Mouse (Mus musculus) induced T-regulatory cell, adult 2 months (primary cell): Measurements from ENCODE around the gene Sema5a.

Experiments
- DNase-seq: peaks from one replicate; pipeline ENCODE4 v3.0.0-alpha.2; 2012; ENCODE audit warnings: low read depth

Sema5a gene

GRCm38 (mm10) chr15:32306557-32307243 is 62.1 kb downstream of the Sema5a start:
- DNase-seq: no peak

- DNase-seq: no peak
Measured at GRCm38 (mm10) chr15:32310834-32311233, 66.2 kb downstream of the Sema5a start.

GRCm38 (mm10) chr15:32311287-32311686 is 66.7 kb downstream of the Sema5a start:
- DNase-seq: no peak

GRCm38 (mm10) chr15:32317074-32317473 is 72.5 kb downstream of the Sema5a start:
- DNase-seq: no peak

- no peak for DNase-seq
Measured at GRCm38 (mm10) chr15:32320739-32321138, 76.1 kb downstream of the Sema5a start.

- no peak for DNase-seq
Measured at GRCm38 (mm10) chr15:32322455-32323220, 78.0 kb downstream of the Sema5a start.

- DNase-seq: no peak
Measured at GRCm38 (mm10) chr15:32323224-32323623, 78.6 kb downstream of the Sema5a start.

- DNase-seq: no peak
Measured at GRCm38 (mm10) chr15:32324105-32324504, 79.5 kb downstream of the Sema5a start.

GRCm38 (mm10) chr15:32328370-32329004 is 83.9 kb downstream of the Sema5a start:
- DNase-seq: no peak

GRCm38 (mm10) chr15:32329670-32330330 is 85.2 kb downstream of the Sema5a start:
- no peak for DNase-seq

- DNase-seq: no peak
Measured at GRCm38 (mm10) chr15:32330427-32330826, 85.8 kb downstream of the Sema5a start.

- no peak for DNase-seq
Measured at GRCm38 (mm10) chr15:32331037-32331436, 86.4 kb downstream of the Sema5a start.

GRCm38 (mm10) chr15:32333456-32333855 is 88.8 kb downstream of the Sema5a start:
- no peak for DNase-seq

GRCm38 (mm10) chr15:32337810-32338209 is 93.2 kb downstream of the Sema5a start:
- DNase-seq: no peak

GRCm38 (mm10) chr15:32338721-32339290 is 94.2 kb downstream of the Sema5a start:
- no peak for DNase-seq

GRCm38 (mm10) chr15:32339426-32339825 is 94.8 kb downstream of the Sema5a start:
- DNase-seq: no peak

- DNase-seq: no peak
Measured at GRCm38 (mm10) chr15:32341423-32341822, 96.8 kb downstream of the Sema5a start.

GRCm38 (mm10) chr15:32343544-32343943 is 98.9 kb downstream of the Sema5a start:
- no peak for DNase-seq

GRCm38 (mm10) chr15:32347315-32347714 is 102.7 kb downstream of the Sema5a start:
- DNase-seq: no peak

- no peak for DNase-seq
Measured at GRCm38 (mm10) chr15:32349276-32349675, 104.7 kb downstream of the Sema5a start.

GRCm38 (mm10) chr15:32352995-32353394 is 108.4 kb downstream of the Sema5a start:
- no peak for DNase-seq

- DNase-seq: no peak
Measured at GRCm38 (mm10) chr15:32353513-32353912, 108.9 kb downstream of the Sema5a start.
